Mouse (Mus musculus) spleen, adult 10 weeks (tissue): Measurements from ENCODE around the gene Ccdc115. TPM values are rescaled to one million over a fixed set of nuclear protein-coding genes. Genes with fewer than 3 reads are reported as not detected.

Experiments
- polyA plus RNA-seq: library from polyadenylated mRNA; stranded (reverse); fragments of 350-450 nt; fragmentation: Illumina TruSeq; extraction: RNeasy Lipid Tissue Mini Kit (QIAGEN cat#74804); gene quantifications from one replicate; pipeline ENCODE4 v1.2.3, GENCODE M21; 2015; ENCODE audit warnings: low replicate concordance; ENCODE audit not compliant: insufficient read depth

Gene Ccdc115
- 31.5 TPM for polyA plus RNA-seq

GRCm38 (mm10) chr1:34439215-34439960 lies at the start of gene Ccdc115, which contains the start of gene Imp4:
Gene Ccdc115, minus strand, starts transcription at chr1:34439672.
Gene Imp4, plus strand, starts transcription at chr1:34439851.

DNA sequence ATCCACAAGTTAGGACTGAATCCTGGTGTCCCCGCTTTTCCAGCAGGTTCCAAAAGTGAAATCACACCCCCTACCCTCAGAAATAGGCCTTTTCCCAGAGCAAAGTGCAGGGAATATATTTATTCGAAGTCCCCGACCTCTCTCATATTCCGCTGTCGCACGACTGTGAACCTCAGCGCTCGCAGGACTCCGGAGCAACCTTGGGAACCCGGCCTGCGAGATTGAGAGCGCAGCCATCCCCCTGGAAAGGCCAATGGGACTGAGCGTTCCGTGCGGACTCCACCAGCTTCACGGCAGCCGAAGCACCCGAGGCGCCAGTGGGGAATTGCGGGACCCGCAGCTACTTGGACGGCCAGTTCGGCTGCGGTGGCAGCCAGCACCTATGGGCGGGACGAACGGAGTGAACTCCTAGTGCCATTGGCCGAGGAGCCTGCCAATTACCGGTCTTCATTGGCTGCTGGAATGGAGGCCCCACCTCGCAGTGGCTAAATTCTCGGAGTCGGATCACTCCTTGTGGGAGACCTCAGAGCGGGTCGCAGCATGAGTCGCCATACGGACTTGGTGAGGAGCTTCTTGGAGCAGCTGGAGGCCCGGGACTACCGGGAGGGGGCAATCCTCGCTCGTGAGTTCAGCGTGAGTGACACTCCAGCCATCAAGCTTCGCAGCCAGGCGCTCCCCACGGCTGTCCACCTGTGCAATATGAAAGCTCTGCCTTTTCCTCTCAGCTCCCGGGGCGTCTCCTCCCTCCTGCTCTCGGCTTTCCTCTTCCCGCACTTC lies 20.0 kb upstream of the Ccdc115 start, which contains the start of gene Ptpn18:
Ptpn18 (plus strand) TSS at position 479 of the 777 bp plus-strand sequence.

Other genes with a start within 250 kb of the Ccdc115 start
- 29.9 TPM for gene Imp4, start 179 bp upstream of the Ccdc115 start, polyA plus RNA-seq
- 32.7 TPM for gene Ptpn18, start 20.1 kb upstream of the Ccdc115 start, polyA plus RNA-seq
- gene Prss39, start 58.7 kb upstream of the Ccdc115 start, polyA plus RNA-seq = 0.19 TPM
- not detected for gene Cfc1, start 96.0 kb upstream of the Ccdc115 start, polyA plus RNA-seq
- gene Prss40, start 121.3 kb upstream of the Ccdc115 start, polyA plus RNA-seq = not detected
- gene Amer3, start 140.0 kb upstream of the Ccdc115 start, polyA plus RNA-seq = not detected